Comparison of ENCODE assay signal across 10 mouse cellular contexts in genomic region chr15:27282279-27282678, GRCm38 (mm10).
A peak's percentile ranks its signal among the peaks of the same experiment; 100 is the strongest.
DNase-seq lines count a peak whose midpoint lies in the region; TF ChIP-seq lines count a peak whose summit lies in the region.
"Had no signal": no experiment of that assay in that cellular context is flagged by ENCODE, and none has a peak within 500 bp of the region (broad histone marks: within the 10 kb centered on the region; RNA-seq: fewer than 3 reads in every experiment).

No protein-coding gene starts in this region.

- WGBS in liver, adult 2 months = 94% methylated on average over 1 of the region's 1 CpGs
- WGBS in bone marrow, adult 2 months = 85% methylated on average over 1 of the region's 1 CpGs
- WGBS in embryonic facial prominence, embryonic 10.5 days = 94% methylated on average over 1 of the region's 1 CpGs

- H3K9ac ChIP-seq in liver, adult 2 months (ENCODE audit: low read depth, low read length) = no peak overlapping the region
- no peak overlapping the region for H3K9ac ChIP-seq in CH12.LX (ENCODE audit: insufficient read depth, low read depth)
- H3K9ac ChIP-seq: hindbrain, embryonic 15.5 days had no signal

- H3K27ac ChIP-seq in liver, adult 2 months (replicated peaks; ENCODE audit: insufficient read depth, low read depth, low read length) = no peak overlapping the region
- H3K27ac ChIP-seq in CH12.LX (ENCODE audit: insufficient read depth, low read depth) = no peak overlapping the region
- H3K27ac ChIP-seq in bone marrow, adult 2 months (ENCODE audit: control insufficient read depth, insufficient read depth, low read depth, low read length, poor library complexity) = no peak overlapping the region
- H3K27ac ChIP-seq in embryonic facial prominence, embryonic 10.5 days (replicated peaks) = no peak overlapping the region
- H3K27ac ChIP-seq: hindbrain, embryonic 15.5 days had no signal

- no peaks in the 10 kb centered on the region for H3K36me3 ChIP-seq in liver, adult 2 months (ENCODE audit: control insufficient read depth, insufficient read depth, low read length)
- H3K36me3 ChIP-seq in CH12.LX (replicated peaks in 1 of 2; ENCODE audit: control insufficient read depth in 1 of 2, insufficient read depth in 1 of 2, low read length in 1 of 2) = no peaks in the 10 kb centered on the region
- H3K36me3 ChIP-seq in embryonic facial prominence, embryonic 10.5 days (replicated peaks) = no peaks in the 10 kb centered on the region
- H3K36me3 ChIP-seq: hindbrain, embryonic 15.5 days had no signal

- no peak overlapping the region for H3K4me2 ChIP-seq in CH12.LX (ENCODE audit: insufficient read depth, low read depth, poor library complexity, severe bottlenecking)
- H3K4me2 ChIP-seq: hindbrain, embryonic 15.5 days had no signal

- no peak for TF ChIP-seq EP300 in CH12.LX (IDR thresholded peaks at IDR 0.05; ENCODE audit: low read length)

- in situ Hi-C loops in CH12.LX (cut with MboI; ENCODE audit: low pct_ligation_motif_present, low pct_unique_long_range_greater_than_20kb, low sequenced_read_pairs) = no loop called here

- H3K9me3 ChIP-seq in CH12.LX (replicated peaks; ENCODE audit: low read length) = peaks cover 11% of the 10 kb centered on the region
- peaks cover 8% of the 10 kb centered on the region; the same call in 1 of the 2 replicates for H3K9me3 ChIP-seq in embryonic facial prominence, embryonic 10.5 days

- no peaks in the 10 kb centered on the region for H3K27me3 ChIP-seq in liver, adult 2 months (ENCODE audit: control insufficient read depth, insufficient read depth, low read length)
- H3K27me3 ChIP-seq in CH12.LX (replicated peaks) = no peaks in the 10 kb centered on the region
- no peaks in the 10 kb centered on the region for H3K27me3 ChIP-seq in embryonic facial prominence, embryonic 10.5 days (replicated peaks; ENCODE audit: low read depth, poor library complexity, severe bottlenecking)
- H3K27me3 ChIP-seq: hindbrain, embryonic 15.5 days had no signal

- no peak for DNase-seq in liver, adult 2 months (ENCODE audit: extremely low read depth, low read depth, low spot score)
- DNase-seq in liver = no peak
- peak; percentile 3 for DNase-seq in 416B (ENCODE audit: low read depth)
- no peak for DNase-seq in CH12.LX (ENCODE audit: extremely low read depth)
- DNase-seq in embryonic facial prominence, embryonic 10.5 days (ENCODE audit: low spot score) = no peak
- DNase-seq in embryo, embryonic 10 days (ENCODE audit: low spot score) = no peak
- DNase-seq: cerebellum, adult 9-11 months; lung, adult 18-20 months had no signal

- no peaks in the 10 kb centered on the region for H3K79me2 ChIP-seq in liver, adult 2 months (ENCODE audit: control insufficient read depth, insufficient read depth, low read length)
- no peaks in the 10 kb centered on the region for H3K79me2 ChIP-seq in CH12.LX (replicated peaks; ENCODE audit: control insufficient read depth, extremely low read depth, insufficient read depth, poor library complexity, severe bottlenecking)

- H3K4me1 ChIP-seq in liver, adult 2 months (ENCODE audit: control insufficient read depth, insufficient read depth, low read length) = no peaks in the 10 kb centered on the region
- no peaks in the 10 kb centered on the region for H3K4me1 ChIP-seq in CH12.LX (ENCODE audit: control insufficient read depth in 1 of 2, insufficient read depth in 2 of 2)
- H3K4me1 ChIP-seq in bone marrow, adult 2 months (ENCODE audit: control insufficient read depth, insufficient read depth, low read length) = no peaks in the 10 kb centered on the region
- H3K4me1 ChIP-seq in embryonic facial prominence, embryonic 10.5 days = no peaks in the 10 kb centered on the region
- H3K4me1 ChIP-seq: hindbrain, embryonic 15.5 days had no signal

- no peak for TF ChIP-seq RAD21 in CH12.LX (IDR thresholded peaks at IDR 0.05; ENCODE audit: low read depth, low read length)

- no peak overlapping the region for H3K4me3 ChIP-seq in liver, adult 2 months (ENCODE audit: insufficient read depth, low read depth, low read length)
- H3K4me3 ChIP-seq in CH12.LX (replicated peaks in 1 of 3; ENCODE audit: low read depth in 2 of 3, low read length in 2 of 3, poor library complexity in 1 of 3) = no peak overlapping the region
- H3K4me3 ChIP-seq in bone marrow, adult 2 months (replicated peaks; ENCODE audit: control insufficient read depth, low read depth, low read length) = no peak overlapping the region
- no peak overlapping the region for H3K4me3 ChIP-seq in embryonic facial prominence, embryonic 10.5 days
- H3K4me3 ChIP-seq: hindbrain, embryonic 15.5 days had no signal

- TF ChIP-seq CTCF in liver, adult 2 months (IDR thresholded peaks at IDR 0.05; ENCODE audit: low read depth, low read length) = peak; percentile 7; the same call in 1 of the 2 replicates
- peak; percentile 14 to 43; a peak in 1 of 4 replicates for TF ChIP-seq CTCF in CH12.LX (conservative IDR thresholded peaks at IDR 0.05 in 1 of 2, IDR thresholded peaks at IDR 0.05 in 1 of 2; ENCODE audit: low read depth in 2 of 2, low read length in 2 of 2)
- TF ChIP-seq CTCF in bone marrow, adult 2 months (IDR thresholded peaks at IDR 0.05; ENCODE audit: control insufficient read depth, insufficient read depth, low read length) = 0 out of 2 replicates have a peak, but pooled peaks have one; percentile 14

- no peak for TF ChIP-seq POLR2A in liver, adult 2 months (IDR thresholded peaks at IDR 0.05; ENCODE audit: extremely low read depth, insufficient read depth, low read length)
- no peak for TF ChIP-seq POLR2A in CH12.LX (IDR thresholded peaks at IDR 0.05; ENCODE audit: low read depth, low read length)
- TF ChIP-seq POLR2A in bone marrow, adult 2 months (IDR thresholded peaks at IDR 0.05; ENCODE audit: borderline replicate concordance, control insufficient read depth, low read depth, low read length) = no peak

- dilution Hi-C loops in CH12.LX (cut with MboI; ENCODE audit: extremely low pct_ligation_motif_present, extremely low pct_unique_long_range_greater_than_20kb, low sequenced_read_pairs) = no loop called here

TF ChIP-seq in CH12.LX, 34 proteins besides CTCF, POLR2A, EP300 and RAD21:
- TF ChIP-seq CHD1 (IDR thresholded peaks at IDR 0.05; ENCODE audit: low read depth, low read length) (no peak), ZNF384 (IDR thresholded peaks at IDR 0.05; ENCODE audit: low read depth, low read length) (no peak), UBTF (IDR thresholded peaks at IDR 0.05; ENCODE audit: low read depth, low read length) (no peak), BHLHE40 (IDR thresholded peaks at IDR 0.05; ENCODE audit: low read depth, low read length) (no peak), JUN (IDR thresholded peaks at IDR 0.05; ENCODE audit: insufficient read depth, low read depth, low read length) (no peak), CHD2 (IDR thresholded peaks at IDR 0.05; ENCODE audit: low read length) (no peak), MAZ (IDR thresholded peaks at IDR 0.05; ENCODE audit: low read depth, low read length) (no peak)
TF ChIP-seq in CH12.LX: peak in this region for 0.
